Mouse (Mus musculus): ENCODE results near the gene Kremen2.

GRCm38 (mm10) chr17:23776216-23776615, 30.6 kb upstream of the Kremen2 start:
- TF ChIP-seq POLR2A (IDR thresholded peaks at IDR 0.05; ENCODE audit: borderline replicate concordance, insufficient read depth, low read length) (no peak), CTCF (IDR thresholded peaks at IDR 0.05; ENCODE audit: borderline replicate concordance, insufficient read depth, low read depth, low read length) (no peak)

All from cerebellum, adult 2 months (tissue).